Mouse (Mus musculus) spleen, adult 2 months (tissue): ENCODE measurements at regions not wholly inside any gene's neighbourhood (a gene's known extent, or its start where the extent isn't known, plus 50 kb on each side); places are given as distances from the start of the nearest gene placed in this dataset.
"Not testable (repeated sequence)": the region's sequence is repeated elsewhere in the genome, so short reads cannot be mapped to it uniquely, and the experiment has no call there.

Source experiments
- DNase-seq, 2 experiments: peaks; one replicate each; pipeline versions ENCODE4 v3.0.0 to v3.0.0-alpha.2; 2012 to 2021; ENCODE audit warnings: low spot score in 2 of 2, low read depth in 1 of 2
- H3K27ac ChIP-seq: fragments of 200-500 bp; 2 replicates; pipeline ENCODE4 v1.5.1; 2012; ENCODE audit warnings: low read length, inconsistent platforms; ENCODE audit not compliant: insufficient read depth
- H3K27me3 ChIP-seq: fragments of 200-500 bp; 2 replicates; pipeline ENCODE4 v1.6.1; 2012; ENCODE audit warnings: mild to moderate bottlenecking, moderate library complexity, low read length, inconsistent platforms; ENCODE audit not compliant: control insufficient read depth, insufficient read depth
- H3K36me3 ChIP-seq: fragments of 200-500 bp; 2 replicates; pipeline ENCODE4 v1.6.1; 2012; ENCODE audit warnings: mild to moderate bottlenecking, low read length, inconsistent platforms; ENCODE audit not compliant: control insufficient read depth, insufficient read depth
- H3K4me1 ChIP-seq: fragments of 200-500 bp; 2 replicates; pipeline ENCODE4 v1.6.1; 2011; ENCODE audit warnings: inconsistent platforms; ENCODE audit not compliant: control insufficient read depth, insufficient read depth, insufficient read length
- H3K4me3 ChIP-seq: fragments of 200-500 bp; 2 replicates; pipeline ENCODE4 v1.5.1; 2011; ENCODE audit warnings: mild to moderate bottlenecking, inconsistent platforms; ENCODE audit not compliant: insufficient read depth, insufficient read length; ENCODE audit errors: extremely low read depth
- CTCF ChIP-seq: fragments of 200-500 bp; IDR thresholded peaks from 2 replicates; pipeline ENCODE4 v1.5.1; 2011; ENCODE audit warnings: mild to moderate bottlenecking, inconsistent platforms; ENCODE audit not compliant: insufficient read depth, insufficient read length, insufficient replicate concordance; ENCODE audit errors: extremely low read depth
- POLR2A ChIP-seq: fragments of 200-500 bp; IDR thresholded peaks from 2 replicates; pipeline ENCODE4 v1.6.1; 2011; ENCODE audit warnings: low read depth, low read length, inconsistent platforms
- WGBS: fragments of 180-500 bp; shearing (Covaris S2); methylation state at CpG from one replicate; pipeline ENCODE4 v1.1.7; 2018; 5-methylcytosine and 5-hydroxymethylcytosine counted together

- no peak for TF ChIP-seq CTCF
- TF ChIP-seq POLR2A: no peak
- H3K4me1 ChIP-seq: no peaks in the 10 kb centered on the region
- no peaks in the 10 kb centered on the region for H3K36me3 ChIP-seq
- 86% methylated on average over 2 of the region's 2 CpGs for WGBS
- no peak for DNase-seq
- no peak overlapping the region for H3K27ac ChIP-seq
- H3K27me3 ChIP-seq: no peaks in the 10 kb centered on the region
- H3K4me3 ChIP-seq: no peak overlapping the region
These were observed 148.4 kb upstream of the Sulf2 start for GRCm38 (mm10) chr2:166303854-166304253.

- Histone ChIP-seq H3K4me1 (no peaks in the 10 kb centered on the region), H3K27ac (no peak overlapping the region), H3K4me3 (no peak overlapping the region), H3K36me3 (no peaks in the 10 kb centered on the region), H3K27me3 (no peaks in the 10 kb centered on the region)
- WGBS: 82% methylated on average over 9 of the region's 9 CpGs
- no peak for TF ChIP-seq POLR2A
- no peak for TF ChIP-seq CTCF
- peak in 1 of 2 experiments; percentile 6 for DNase-seq
These were observed 145.7 kb upstream of the Sulf2 start for GRCm38 (mm10) chr2:166301161-166301560.

GRCm38 (mm10) chr2:166294672-166295071 lies 139.2 kb upstream of the Sulf2 start:
- H3K27me3 ChIP-seq: no peaks in the 10 kb centered on the region
- H3K4me1 ChIP-seq: no peaks in the 10 kb centered on the region
- TF ChIP-seq CTCF: no peak
- TF ChIP-seq POLR2A: no peak
- H3K4me3 ChIP-seq: no peak overlapping the region
- WGBS: 77% methylated on average over 10 of the region's 10 CpGs
- no peak for DNase-seq
- no peak overlapping the region for H3K27ac ChIP-seq
- no peaks in the 10 kb centered on the region for H3K36me3 ChIP-seq

GRCm38 (mm10) chr2:166292987-166293386 lies 137.5 kb upstream of the Sulf2 start:
- H3K27me3 ChIP-seq: no peaks in the 10 kb centered on the region
- no peak for DNase-seq
- no peaks in the 10 kb centered on the region for H3K36me3 ChIP-seq
- H3K4me1 ChIP-seq: no peaks in the 10 kb centered on the region; the same call in 1 of the 2 replicates
- no peak overlapping the region for H3K4me3 ChIP-seq
- 53% methylated on average over 6 of the region's 6 CpGs for WGBS
- no peak overlapping the region for H3K27ac ChIP-seq
- TF ChIP-seq CTCF (no peak), POLR2A (no peak)

- no peak for DNase-seq
- WGBS: 62% methylated on average over 6 of the region's 6 CpGs
These were observed 135.8 kb upstream of the Sulf2 start for GRCm38 (mm10) chr2:166291266-166291665.

GRCm38 (mm10) chr2:166290826-166291225 lies 135.4 kb upstream of the Sulf2 start:
- no peaks in the 10 kb centered on the region for H3K36me3 ChIP-seq
- WGBS: 88% methylated on average over 9 of the region's 9 CpGs
- H3K4me3 ChIP-seq: no peak overlapping the region
- no peak overlapping the region for H3K27ac ChIP-seq
- no peaks in the 10 kb centered on the region for H3K27me3 ChIP-seq
- DNase-seq: no peak
- no peak for TF ChIP-seq POLR2A
- no peak for TF ChIP-seq CTCF
- H3K4me1 ChIP-seq: no peaks in the 10 kb centered on the region; the same call in 1 of the 2 replicates

More at GRCm38 (mm10) chr2:166291266-166291665, 135.8 kb upstream of the Sulf2 start:
- Histone ChIP-seq H3K4me1 (no peaks in the 10 kb centered on the region; the same call in 1 of the 2 replicates), H3K27me3 (no peaks in the 10 kb centered on the region), H3K4me3 (no peak overlapping the region), H3K27ac (no peak overlapping the region), H3K36me3 (no peaks in the 10 kb centered on the region)
- TF ChIP-seq POLR2A: no peak
- no peak for TF ChIP-seq CTCF

GRCm38 (mm10) chr2:166289198-166289597 lies 133.7 kb upstream of the Sulf2 start:
- DNase-seq: no peak
- no peak overlapping the region for H3K27ac ChIP-seq
- H3K4me1 ChIP-seq: no peaks in the 10 kb centered on the region; the same call in 1 of the 2 replicates
- 22% methylated on average over 6 of the region's 6 CpGs for WGBS
- TF ChIP-seq CTCF (no peak), POLR2A (no peak)
- H3K4me3 ChIP-seq: no peak overlapping the region
- no peaks in the 10 kb centered on the region for H3K27me3 ChIP-seq
- no peaks in the 10 kb centered on the region for H3K36me3 ChIP-seq

GRCm38 (mm10) chr2:166281137-166281536 lies 125.7 kb upstream of the Sulf2 start:
- H3K27ac ChIP-seq, H3K4me1 ChIP-seq, H3K27me3 ChIP-seq, H3K4me3 ChIP-seq, H3K36me3 ChIP-seq, DNase-seq: not testable (repeated sequence)
- no CpG with 5 or more reads among the region's 5 CpGs for WGBS
